Mouse (Mus musculus) neural tube, embryonic 15.5 days (tissue): Measurements from ENCODE around the gene Dpf1. TPM values are rescaled to one million over a fixed set of nuclear protein-coding genes. Genes with fewer than 3 reads are reported as not detected.

Experiments used
- ATAC-seq: fragments of 200-750 bp; cut with Nextera tagmentation; 2 replicates; pipeline ENCODE4 v1.8.0; 2017; ENCODE audit warnings: mild to moderate bottlenecking, moderate TSS enrichment, moderate library complexity; ENCODE audit not compliant: low FRiP score
- H3K27ac ChIP-seq: fragments of 300-500 bp; sonication (generic); replicated peaks from 2 replicates; pipeline ENCODE4 v1.5.1; 2015; ENCODE audit warnings: mild to moderate bottlenecking, inconsistent platforms
- H3K27me3 ChIP-seq: fragments of 300-500 bp; sonication (generic); replicated peaks from 2 replicates; pipeline ENCODE4 v1.6.1; 2015; ENCODE audit warnings: inconsistent platforms
- H3K36me3 ChIP-seq: fragments of 300-500 bp; sonication (generic); 2 replicates; pipeline ENCODE4 v1.6.1; 2015; ENCODE audit warnings: inconsistent platforms
- H3K4me1 ChIP-seq: fragments of 300-500 bp; sonication (generic); 2 replicates; pipeline ENCODE4 v1.6.1; 2015; ENCODE audit warnings: inconsistent platforms
- H3K4me2 ChIP-seq: fragments of 300-500 bp; sonication (generic); 2 replicates; pipeline ENCODE4 v1.6.1; 2015; ENCODE audit warnings: inconsistent platforms, mild to moderate bottlenecking, moderate library complexity
- H3K4me3 ChIP-seq: fragments of 300-500 bp; sonication (generic); replicated peaks from 2 replicates; pipeline ENCODE4 v1.5.1; 2015; ENCODE audit warnings: mild to moderate bottlenecking, inconsistent platforms
- H3K9ac ChIP-seq: fragments of 300-500 bp; sonication (generic); replicated peaks from 2 replicates; pipeline ENCODE4 v1.6.1; 2015; ENCODE audit warnings: mild to moderate bottlenecking, inconsistent platforms
- H3K9me3 ChIP-seq: fragments of 300-500 bp; sonication (generic); replicated peaks from 2 replicates; pipeline ENCODE4 v1.6.1; 2016; ENCODE audit warnings: inconsistent platforms
- WGBS: fragments of 180-500 bp; shearing (Covaris S2); methylation state at CpG from one replicate; pipeline ENCODE4 v1.1.7; 2015; ENCODE audit warnings: mixed read lengths; 5-methylcytosine and 5-hydroxymethylcytosine counted together
- polyA plus RNA-seq: library from polyadenylated mRNA; unstranded; fragments of >200 nt; fragmentation: Nextera tagmentation; extraction: Ambion mirVana; gene quantifications from 2 replicates; pipeline ENCODE4 v1.2.1, GENCODE M21; 2015

Dpf1 gene
- polyA plus RNA-seq, result 148 and 198 TPM in 2 replicates

DNA sequence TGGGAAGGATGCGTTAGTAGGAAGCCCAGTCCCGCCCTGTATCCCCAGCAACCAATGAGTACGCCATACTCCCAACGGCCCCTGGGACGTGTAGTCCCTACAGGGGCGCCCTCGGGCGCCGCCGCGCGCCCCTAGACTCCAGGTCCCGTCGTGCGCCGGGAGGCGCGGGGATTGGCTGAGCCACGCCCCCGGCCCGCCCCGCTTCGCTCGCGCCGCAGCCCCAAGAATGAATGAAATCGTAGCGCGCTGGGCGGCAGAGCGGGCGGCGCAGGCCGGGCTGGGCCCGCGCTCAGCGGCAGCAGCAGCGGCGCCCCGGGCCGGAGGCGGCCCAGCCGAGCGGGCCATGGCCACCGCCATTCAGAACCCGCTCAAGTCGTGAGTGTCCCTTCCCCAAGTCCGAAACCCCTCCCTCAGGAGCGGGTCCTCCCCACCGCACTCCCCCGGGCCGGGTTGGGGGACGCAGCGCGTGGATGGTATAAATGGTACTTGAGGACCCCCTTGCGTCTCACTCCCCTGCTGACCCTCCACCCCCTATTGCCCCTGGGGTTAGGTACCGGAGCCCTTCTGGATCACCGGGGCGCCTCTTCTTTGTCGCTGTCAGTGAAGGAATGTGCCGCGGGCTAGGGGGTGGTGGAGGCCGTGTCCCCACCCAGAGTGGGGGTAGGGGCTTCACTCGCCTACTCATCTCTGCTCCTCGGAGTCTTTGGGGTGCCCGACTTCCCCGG, at the start of gene Dpf1:
Gene Dpf1, plus strand, starts transcription at position 214 of the 725 bp plus-strand sequence.
- peak within 1 kb of the TSS; percentile 80 for H3K4me3 ChIP-seq
- H3K4me1 ChIP-seq, result peaks cover 47% of the 10 kb centered on the region
- H3K36me3 ChIP-seq, result no peaks in the 10 kb centered on the region
- H3K27ac ChIP-seq, result peak within 1 kb of the TSS; percentile 89
- ATAC-seq, result peak; percentile 84
- peak within 1 kb of the TSS; percentile 82 for H3K9ac ChIP-seq
- H3K9me3 ChIP-seq, result no peaks in the 10 kb centered on the region
- H3K27me3 ChIP-seq, result no peaks in the 10 kb centered on the region
- peak within 1 kb of the TSS; percentile 71 for H3K4me2 ChIP-seq
- WGBS, result under 1% methylated on average over 59 of the region's 67 CpGs

DNA sequence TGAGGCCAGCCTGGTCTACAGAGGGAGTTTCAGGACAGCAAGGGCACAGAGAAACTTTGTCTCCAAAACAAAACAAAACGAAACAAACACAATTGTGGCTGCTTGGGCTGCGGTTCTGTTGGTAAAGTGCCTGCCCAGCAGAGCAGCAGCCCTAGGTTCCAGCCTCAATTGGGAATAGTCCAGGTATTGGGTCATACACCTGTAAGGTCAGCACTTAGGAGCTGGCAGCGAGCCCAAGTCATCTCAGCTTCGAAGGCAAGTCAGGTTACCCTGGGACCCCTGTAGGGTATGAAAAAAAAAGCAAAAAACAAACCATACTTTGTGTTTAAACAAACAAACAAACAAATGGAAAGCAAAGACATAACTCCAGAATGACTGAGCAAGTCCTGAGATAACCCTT, 47.9 kb upstream of the Dpf1 start:
- WGBS, result 88% methylated on average over 4 of the region's 4 CpGs

GRCm38 (mm10) chr7:29257368-29257767, 46.4 kb upstream of the Dpf1 start:
- H3K27me3 ChIP-seq, result no peaks in the 10 kb centered on the region
- 96% methylated on average over 1 of the region's 1 CpGs for WGBS
- no peak overlapping the region for H3K9ac ChIP-seq
- no peak overlapping the region for H3K4me3 ChIP-seq
- no peak overlapping the region for H3K27ac ChIP-seq
- no peaks in the 10 kb centered on the region for H3K9me3 ChIP-seq
- peaks cover 8% of the 10 kb centered on the region; the same call in 1 of the 2 replicates for H3K36me3 ChIP-seq
- H3K4me2 ChIP-seq, result no peak overlapping the region
- no peaks in the 10 kb centered on the region for H3K4me1 ChIP-seq
- no peak for ATAC-seq

More for the DNA sequence above, 47.9 kb upstream of the Dpf1 start:
- ATAC-seq, result no peak
- no peaks in the 10 kb centered on the region for H3K27me3 ChIP-seq
- no peak overlapping the region for H3K27ac ChIP-seq
- no peak overlapping the region for H3K4me2 ChIP-seq
- no peak overlapping the region for H3K4me3 ChIP-seq
- H3K9ac ChIP-seq, result no peak overlapping the region
- no peaks in the 10 kb centered on the region for H3K9me3 ChIP-seq
- peaks cover 8% of the 10 kb centered on the region; the same call in 1 of the 2 replicates for H3K36me3 ChIP-seq
- H3K4me1 ChIP-seq, result no peaks in the 10 kb centered on the region

DNA sequence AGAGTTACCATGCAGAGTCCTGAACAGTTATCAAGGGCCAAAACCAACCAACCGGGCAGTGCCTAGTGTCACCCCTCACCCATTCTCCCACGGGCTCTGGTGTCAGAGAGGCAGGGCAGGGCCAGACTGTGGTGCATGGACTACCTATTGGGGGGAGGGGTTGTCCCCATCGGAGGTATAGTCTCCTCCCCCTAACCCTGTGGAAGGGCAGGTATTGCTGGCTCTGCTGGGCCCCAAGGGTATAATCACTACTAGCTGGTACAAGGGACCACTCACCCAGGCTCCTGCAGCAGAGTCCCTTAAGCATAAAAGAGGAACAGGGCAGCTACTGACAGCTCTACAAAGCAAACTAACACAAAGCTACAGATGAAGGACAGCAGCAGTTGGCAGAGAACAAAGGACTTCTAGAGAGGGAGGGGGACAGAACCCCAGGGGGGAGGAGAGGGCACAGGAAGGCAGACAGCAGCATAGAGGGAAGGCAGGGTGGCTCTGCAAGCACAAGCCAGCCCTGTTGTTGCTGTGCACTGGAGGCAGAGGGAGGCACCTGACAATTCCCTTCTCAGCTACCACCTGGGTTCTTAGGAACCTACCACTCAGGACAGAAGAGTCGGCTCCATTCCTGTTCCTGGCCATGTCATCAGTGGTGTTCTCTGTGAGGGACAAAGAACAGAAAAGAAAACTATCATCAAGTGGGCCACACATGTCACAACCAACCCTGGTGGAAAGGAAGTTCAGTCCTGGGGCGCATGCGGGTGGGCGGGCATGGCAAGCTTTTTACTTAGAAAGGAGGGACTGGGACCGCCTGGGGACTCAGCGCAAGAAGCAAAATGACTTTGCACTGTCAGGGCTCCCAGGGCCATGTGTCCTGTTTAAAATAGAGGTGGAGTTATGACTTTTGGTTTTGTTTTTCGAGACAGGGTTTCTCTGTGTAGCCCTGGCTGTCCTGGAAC, 43.7 kb upstream of the Dpf1 start:
- Histone ChIP-seq H3K27me3 (no peaks in the 10 kb centered on the region), H3K27ac (no peak overlapping the region), H3K4me3 (no peak overlapping the region), H3K4me2 (no peak overlapping the region), H3K4me1 (no peaks in the 10 kb centered on the region), H3K36me3 (peaks cover 8% of the 10 kb centered on the region; the same call in 1 of the 2 replicates), H3K9me3 (no peaks in the 10 kb centered on the region), H3K9ac (no peak overlapping the region)
- 72% methylated on average over 10 of the region's 10 CpGs for WGBS
- ATAC-seq, result no peak

- H3K27ac ChIP-seq, result no peak overlapping the region
- no peaks in the 10 kb centered on the region for H3K27me3 ChIP-seq
- H3K4me2 ChIP-seq, result no peak overlapping the region
- peaks cover 8% of the 10 kb centered on the region; the same call in 1 of the 2 replicates for H3K36me3 ChIP-seq
- H3K4me3 ChIP-seq, result no peak overlapping the region
- H3K9ac ChIP-seq, result no peak overlapping the region
- H3K4me1 ChIP-seq, result no peaks in the 10 kb centered on the region
- 84% methylated on average over 6 of the region's 6 CpGs for WGBS
- ATAC-seq, result no peak
- no peaks in the 10 kb centered on the region for H3K9me3 ChIP-seq
Measured at GRCm38 (mm10) chr7:29262151-29262550, 41.6 kb upstream of the Dpf1 start.

GRCm38 (mm10) chr7:29263831-29264230, 39.9 kb upstream of the Dpf1 start:
- Histone ChIP-seq H3K36me3 (no peaks in the 10 kb centered on the region), H3K4me1 (no peaks in the 10 kb centered on the region), H3K4me2 (no peak overlapping the region), H3K9ac (no peak overlapping the region), H3K4me3 (no peak overlapping the region), H3K27ac (no peak overlapping the region), H3K27me3 (no peaks in the 10 kb centered on the region), H3K9me3 (no peaks in the 10 kb centered on the region)
- WGBS, result 93% methylated on average over 3 of the region's 3 CpGs
- ATAC-seq, result no peak

- Histone ChIP-seq H3K9ac (no peak overlapping the region), H3K27me3 (no peaks in the 10 kb centered on the region), H3K4me2 (no peak overlapping the region), H3K9me3 (no peaks in the 10 kb centered on the region), H3K27ac (no peak overlapping the region), H3K36me3 (no peaks in the 10 kb centered on the region), H3K4me3 (no peak overlapping the region), H3K4me1 (no peaks in the 10 kb centered on the region)
- no peak for ATAC-seq
- WGBS, result 86% methylated on average over 7 of the region's 7 CpGs
Measured at GRCm38 (mm10) chr7:29265636-29266035, 38.1 kb upstream of the Dpf1 start.

DNA sequence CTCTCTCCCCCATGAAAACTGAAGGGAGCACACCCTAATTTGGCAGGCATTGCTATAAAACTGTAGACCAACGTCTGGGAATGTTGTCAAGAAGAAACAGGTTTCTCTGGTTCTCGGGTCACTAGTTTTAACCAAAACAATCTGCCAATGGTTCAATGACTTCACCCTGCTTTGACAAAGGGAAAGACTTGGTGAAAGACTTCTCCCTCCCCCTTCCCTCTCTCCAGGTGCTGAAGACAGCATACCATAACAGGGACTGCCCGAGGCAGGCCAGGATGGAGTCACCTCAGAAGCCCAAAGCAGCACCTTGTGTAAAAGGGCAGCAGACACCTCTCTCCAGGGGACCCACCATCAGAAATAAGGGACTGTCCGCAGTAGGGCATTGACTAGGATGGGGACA, 36.8 kb upstream of the Dpf1 start:
- no peak for ATAC-seq
- no peaks in the 10 kb centered on the region for H3K27me3 ChIP-seq
- no peaks in the 10 kb centered on the region for H3K36me3 ChIP-seq
- 57% methylated on average over 4 of the region's 4 CpGs for WGBS
- H3K9ac ChIP-seq, result no peak overlapping the region
- no peaks in the 10 kb centered on the region for H3K9me3 ChIP-seq
- no peak overlapping the region for H3K27ac ChIP-seq
- H3K4me2 ChIP-seq, result no peak overlapping the region
- no peak overlapping the region for H3K4me3 ChIP-seq
- H3K4me1 ChIP-seq, result no peaks in the 10 kb centered on the region

DNA sequence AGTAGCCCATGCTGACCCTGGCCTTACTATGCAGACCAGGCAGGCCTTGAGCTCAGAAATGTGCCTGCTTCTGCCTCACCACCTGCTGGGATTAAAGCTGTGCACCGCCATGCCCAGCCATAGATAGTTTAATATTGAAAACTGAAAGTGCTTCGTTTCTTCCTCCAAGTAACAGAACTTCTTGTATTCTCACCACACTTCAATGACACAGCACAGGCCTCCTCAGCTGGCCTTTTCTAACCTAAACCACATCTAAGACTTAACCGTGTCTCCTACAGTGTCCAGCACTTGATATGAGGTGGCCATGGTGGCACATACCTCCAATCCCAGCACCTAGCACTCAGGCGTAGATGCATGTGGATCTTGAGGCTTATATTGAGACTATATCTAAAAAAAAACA, 33.3 kb upstream of the Dpf1 start:
- Histone ChIP-seq H3K36me3 (no peaks in the 10 kb centered on the region), H3K9ac (no peak overlapping the region), H3K9me3 (no peaks in the 10 kb centered on the region), H3K4me1 (no peaks in the 10 kb centered on the region), H3K27me3 (no peaks in the 10 kb centered on the region), H3K4me2 (no peak overlapping the region), H3K4me3 (no peak overlapping the region), H3K27ac (no peak overlapping the region)
- ATAC-seq, result no peak
- 88% methylated on average over 4 of the region's 4 CpGs for WGBS

DNA sequence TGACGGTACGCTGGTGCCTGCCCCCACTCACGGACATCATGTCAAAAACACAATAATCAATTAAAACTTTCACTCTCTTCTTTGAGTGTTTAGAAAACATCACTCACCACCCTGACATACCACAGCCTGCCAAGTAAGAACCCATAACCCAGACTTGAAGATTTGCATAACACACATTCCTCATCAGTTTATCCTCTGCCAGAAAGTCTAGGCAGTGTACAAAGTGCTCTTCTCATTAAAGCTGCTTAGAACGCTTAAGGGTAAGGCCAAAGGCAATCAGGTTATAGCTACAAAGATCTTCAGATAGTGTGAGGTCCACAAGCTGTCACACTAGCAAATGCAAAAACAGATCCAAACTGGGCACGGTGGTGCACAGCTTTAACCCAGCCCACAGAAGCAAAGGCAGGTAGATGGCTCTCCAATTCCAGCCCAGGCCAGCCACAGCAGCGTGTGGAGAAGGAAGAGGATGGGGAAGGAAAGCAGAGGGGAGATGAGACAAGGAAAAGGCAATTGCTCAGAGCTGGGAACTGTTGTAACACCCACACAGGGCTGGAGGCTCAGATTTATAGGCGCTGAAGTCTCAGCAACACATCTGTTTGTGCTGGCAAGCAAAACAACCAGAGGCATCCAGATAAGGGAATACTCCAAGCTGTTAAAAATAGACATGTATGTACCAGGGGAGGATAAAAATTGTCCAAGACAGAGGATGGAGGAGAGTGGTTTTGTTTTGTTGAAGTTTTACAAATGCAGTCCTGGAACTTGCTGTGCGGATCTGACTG, 31.9 kb upstream of the Dpf1 start:
- H3K4me2 ChIP-seq, result no peak overlapping the region
- H3K9me3 ChIP-seq, result no peaks in the 10 kb centered on the region
- no peaks in the 10 kb centered on the region for H3K36me3 ChIP-seq
- H3K27ac ChIP-seq, result no peak overlapping the region
- no peak for ATAC-seq
- 84% methylated on average over 8 of the region's 8 CpGs for WGBS
- H3K4me3 ChIP-seq, result no peak overlapping the region
- no peak overlapping the region for H3K9ac ChIP-seq
- no peaks in the 10 kb centered on the region for H3K4me1 ChIP-seq
- no peaks in the 10 kb centered on the region for H3K27me3 ChIP-seq

DNA sequence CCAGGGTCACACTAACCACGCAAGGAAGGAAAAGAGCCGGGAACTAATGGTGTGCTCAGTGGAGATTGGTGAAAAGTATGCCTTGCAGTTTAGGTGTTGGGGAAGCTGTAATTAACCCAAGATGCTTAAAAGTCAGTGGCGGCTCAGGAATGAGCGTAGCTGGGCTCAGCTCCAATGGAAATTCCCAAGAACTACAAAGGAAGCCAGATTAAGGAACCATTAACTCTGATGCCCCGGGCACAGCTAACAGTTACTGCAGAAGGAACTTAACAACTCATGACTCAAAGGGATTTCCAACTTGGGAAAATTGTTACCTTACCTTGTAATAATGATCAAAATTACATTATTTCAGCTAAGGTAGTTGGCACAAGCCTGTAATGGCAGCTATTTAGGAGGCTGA, 27.0 kb upstream of the Dpf1 start:
- Histone ChIP-seq H3K9ac (no peak overlapping the region), H3K9me3 (no peaks in the 10 kb centered on the region), H3K27me3 (peaks cover 16% of the 10 kb centered on the region), H3K4me2 (no peak overlapping the region), H3K27ac (no peak overlapping the region), H3K4me1 (peaks cover 13% of the 10 kb centered on the region), H3K36me3 (no peaks in the 10 kb centered on the region), H3K4me3 (no peak overlapping the region)
- 76% methylated on average over 5 of the region's 5 CpGs for WGBS
- no peak for ATAC-seq
